8 mouse cellular contexts compared by ENCODE assay signal in the genomic region with DNA sequence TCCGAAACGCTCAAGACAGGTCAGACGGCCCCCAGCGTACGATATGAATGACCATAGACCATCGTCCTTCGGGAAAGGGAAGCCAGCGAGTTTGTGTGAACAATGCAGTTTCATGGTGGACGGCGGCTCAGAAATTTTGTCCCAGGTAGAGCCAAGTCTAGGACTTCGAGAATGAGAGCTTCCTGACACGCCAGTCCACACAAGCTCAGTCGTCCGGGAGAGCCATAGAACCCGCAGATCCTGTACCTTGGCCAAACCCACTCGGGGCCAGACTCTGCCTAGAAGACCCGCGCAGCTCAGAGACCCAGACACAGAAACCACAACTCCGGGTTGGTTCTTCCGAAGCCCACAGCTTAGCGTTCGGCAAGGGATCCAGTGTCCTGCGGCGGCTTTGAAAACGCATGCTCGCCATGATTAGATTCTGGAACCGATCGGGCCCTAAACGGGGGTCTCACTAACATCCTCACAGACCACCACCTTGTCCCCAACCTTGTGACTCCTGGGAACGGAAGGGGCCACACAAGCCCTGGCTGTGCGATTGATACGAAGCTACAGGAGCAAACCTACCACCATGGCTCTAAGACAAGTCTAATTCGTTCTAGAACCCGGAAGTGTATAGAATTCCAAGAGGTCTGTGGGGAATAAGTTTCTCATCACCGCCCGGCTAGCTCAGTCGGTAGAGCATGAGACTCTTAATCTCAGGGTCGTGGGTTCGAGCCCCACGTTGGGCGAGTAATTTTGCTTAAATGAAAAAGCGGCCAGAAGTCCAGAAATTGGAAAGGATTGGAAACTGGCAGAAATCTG. TPM values are rescaled to one million over a fixed set of nuclear protein-coding genes. Genes with fewer than 3 reads are reported as not detected.
DNase-seq lines count a peak whose midpoint lies in the region; ATAC-seq and TF ChIP-seq lines count a peak whose summit lies in the region.

No protein-coding gene starts in this region.

- peak overlapping the region; percentile 72 for H3K4me3 ChIP-seq in hindbrain, postnatal 0 days (ENCODE audit: low read length)

- H3K9me3 ChIP-seq in hindbrain, postnatal 0 days (ENCODE audit: low read length), result no peaks in the 10 kb centered on the region

- H3K27me3 ChIP-seq in hindbrain, postnatal 0 days (ENCODE audit: insufficient read depth, low read length), result no peaks in the 10 kb centered on the region

- H3K4me1 ChIP-seq in hindbrain, postnatal 0 days (ENCODE audit: insufficient read depth, low read length), result peaks cover 4% of the 10 kb centered on the region; the same call in 1 of the 2 replicates

- peak overlapping the region; percentile 74 for H3K27ac ChIP-seq in hindbrain, postnatal 0 days

- no peaks in the 10 kb centered on the region for H3K36me3 ChIP-seq in hindbrain, postnatal 0 days (ENCODE audit: insufficient read depth, low read length)

- DNase-seq in ZHBTc4 (ENCODE audit: low read depth, low spot score), result peak; percentile 93
- DNase-seq in embryo, embryonic 10 days (ENCODE audit: low spot score), result peak; percentile 81
- DNase-seq in gastrocnemius, adult 8-10 months (ENCODE audit: low spot score in 2 of 2), result peak; percentile 65 to 70
- DNase-seq in hindbrain, postnatal 0 days (ENCODE audit: low spot score), result peak; percentile 90
- peak; percentile 92 to 93 for DNase-seq in left cerebral cortex, adult 18-20 months (ENCODE audit: low spot score in 2 of 2)
- peak; percentile 74 to 87 for DNase-seq in lung, postnatal 4 days
- DNase-seq in retina, embryonic 14.5 days (ENCODE audit: low spot score), result peak; percentile 95
- peak; percentile 77 to 81 for DNase-seq in thymus, postnatal 36 days

- peak; percentile 14; the same call in 1 of the 2 replicates for ATAC-seq in hindbrain, postnatal 0 days

- WGBS in hindbrain, postnatal 0 days, result under 1% methylated on average over 42 of the region's 42 CpGs

- peak overlapping the region; percentile 65 for H3K4me2 ChIP-seq in hindbrain, postnatal 0 days (ENCODE audit: low read depth, low read length)

- H3K9ac ChIP-seq in hindbrain, postnatal 0 days (replicated peaks; ENCODE audit: low read length), result peak overlapping the region; percentile 61

- no peak for TF ChIP-seq CTCF in hindbrain, postnatal 0 days (IDR thresholded peaks at IDR 0.05; ENCODE audit: low read depth)

RNA-seq across cellular contexts. Expression of gene Zfp213, which starts 17.1 kb away (rescaled TPM):
- 1 to 10 TPM; 2.1 to 2.7 (median 2.2) TPM for total RNA-seq in gastrocnemius, adult 8-10 months (2022)
- total RNA-seq in hindbrain, postnatal 0 days (2014; rRNA removed), result 17.1 and 28.1 TPM in 2 replicates
- 9.4 and 10.3 TPM in 2 replicates for polyA plus RNA-seq in hindbrain, postnatal 0 days (2015; fragmentation: Nextera tagmentation; extraction: Ambion mirVana)
- 1 to 10 TPM; 6.8 to 7.1 TPM for total RNA-seq in left cerebral cortex, adult 18-20 months (2021)

RNA-seq across cellular contexts. Expression of gene Zfp13, which starts 52.4 kb away (rescaled TPM):
- 1 to 10 TPM; 2.8 to 3.9 (median 3.2) TPM for total RNA-seq in gastrocnemius, adult 8-10 months (2022)
- total RNA-seq in hindbrain, postnatal 0 days (2014; rRNA removed), result 37.6 and 44.0 TPM in 2 replicates
- 21.5 and 21.6 TPM in 2 replicates for polyA plus RNA-seq in hindbrain, postnatal 0 days (2015; fragmentation: Nextera tagmentation; extraction: Ambion mirVana)
- 10 to 100 TPM; 27.5 to 29.7 TPM for total RNA-seq in left cerebral cortex, adult 18-20 months (2021)

RNA-seq across cellular contexts. Expression of gene Zscan10, which starts 53.8 kb away (rescaled TPM):
- not detected for total RNA-seq in gastrocnemius, adult 8-10 months (2022)
- total RNA-seq in hindbrain, postnatal 0 days (2014; rRNA removed), result 0.10 TPM in 1 of 2 replicates, not detected in the other
- 0.14 and 0.26 TPM in 2 replicates for polyA plus RNA-seq in hindbrain, postnatal 0 days (2015; fragmentation: Nextera tagmentation; extraction: Ambion mirVana)
- total RNA-seq in left cerebral cortex, adult 18-20 months (2021), result not detected

Comparison
In these comparisons a context has a peak if more than half of its experiments do, and no peak if none do; other contexts are left out.
1. Peak in every context shown above with its lines: DNase-seq, ATAC-seq, H3K4me3 ChIP-seq and H3K27ac ChIP-seq.